Mouse (Mus musculus): ENCODE measurements around the gene Col13a1. TPM values are rescaled to one million over a fixed set of nuclear protein-coding genes. Genes with fewer than 3 reads are reported as not detected.
A peak's percentile ranks its signal among the peaks of the same experiment; 100 is the strongest.

Gene Col13a1
- total RNA-seq (2021), result 1 to 10 TPM in 1 of 2 experiments, under 1 TPM in 1; 0.91 to 1.5 TPM
- long read RNA-seq, result 0 reads

DNA sequence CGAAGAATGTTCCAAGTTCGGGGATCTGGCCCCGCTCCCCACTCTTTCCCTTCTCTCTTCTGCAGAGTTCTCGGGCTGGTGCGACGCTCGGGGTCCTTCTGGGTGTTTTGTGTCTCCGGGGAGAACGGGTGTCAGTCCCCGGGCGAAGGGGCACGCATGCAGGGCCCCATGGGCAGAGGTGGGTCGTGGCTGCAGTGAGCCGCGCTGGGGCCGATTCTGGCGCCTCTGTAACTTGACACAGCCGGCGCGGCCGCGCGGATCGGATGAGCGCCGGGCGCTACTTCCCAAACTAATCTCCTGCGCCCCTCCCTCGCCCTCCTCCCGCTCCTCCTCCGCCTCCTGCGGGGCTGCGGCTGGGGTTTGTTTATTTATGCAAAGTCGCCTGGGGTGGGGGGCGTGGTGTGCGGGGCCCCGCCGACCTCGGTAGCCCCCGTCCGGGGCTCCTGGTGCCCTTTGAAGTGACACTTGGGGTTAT lies at the start of gene Col13a1:
Col13a1 (minus strand) TSS at position 243 of the 475 bp plus-strand sequence.
- DNase-seq (ENCODE audit: low spot score in 2 of 2), result no peak

DNA sequence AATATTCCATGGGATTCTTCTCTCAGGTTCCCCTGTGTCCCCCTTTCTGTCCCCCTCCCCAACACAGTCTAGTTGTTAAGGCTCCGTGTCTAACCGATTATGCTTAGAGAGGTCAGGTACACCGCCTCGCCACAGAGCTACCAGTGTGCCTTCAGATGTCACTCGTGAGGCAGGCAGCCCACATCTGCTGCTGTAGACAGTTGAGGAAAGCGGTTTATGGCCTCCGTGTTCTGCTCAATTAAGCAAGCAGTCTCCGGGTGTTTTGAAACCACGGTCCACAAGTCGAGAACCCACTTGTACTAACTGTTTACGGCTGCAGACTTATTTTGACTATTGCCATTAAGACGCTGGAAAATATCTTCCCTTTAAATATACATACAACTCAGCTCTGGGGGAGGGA lies 48.8 kb upstream of the Col13a1 start:
- DNase-seq (ENCODE audit: low spot score in 2 of 2), result no peak

DNA sequence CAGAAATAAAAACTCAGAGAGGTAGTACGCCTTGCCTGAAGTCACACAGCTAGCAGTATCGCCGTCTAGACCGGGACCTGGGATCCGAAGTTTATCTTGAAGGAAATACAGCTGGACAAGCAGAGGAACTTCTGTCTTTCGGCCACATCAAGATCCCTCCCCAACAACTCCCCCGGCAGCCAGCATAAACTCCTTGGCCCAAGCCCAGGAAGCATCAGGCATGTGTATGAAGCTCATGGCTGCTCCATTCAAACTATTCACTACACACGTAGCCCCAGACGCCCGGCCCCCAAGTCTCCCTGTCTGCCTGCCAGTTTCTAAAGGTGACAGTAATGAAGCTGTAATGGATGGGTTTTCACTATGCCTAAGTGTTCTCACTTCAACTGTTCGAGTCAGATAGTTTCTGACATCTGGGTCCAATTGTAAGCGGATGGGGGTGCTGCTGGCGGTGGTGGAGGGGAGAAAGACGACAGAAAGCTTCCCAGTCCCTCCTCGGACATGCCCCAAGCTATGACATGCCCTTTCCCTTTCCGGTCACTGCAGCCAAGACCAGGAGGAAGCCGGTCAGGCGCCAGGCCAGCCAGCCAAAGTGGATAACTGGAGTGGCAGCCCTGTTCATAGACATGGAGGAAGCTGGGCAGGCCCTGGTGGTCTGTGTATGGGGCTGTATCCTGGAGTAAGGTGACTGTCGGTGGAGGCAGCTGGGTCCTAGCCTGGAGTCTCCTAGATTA lies 45.1 kb upstream of the Col13a1 start:
- DNase-seq (ENCODE audit: low spot score in 2 of 2), result no peak

DNA sequence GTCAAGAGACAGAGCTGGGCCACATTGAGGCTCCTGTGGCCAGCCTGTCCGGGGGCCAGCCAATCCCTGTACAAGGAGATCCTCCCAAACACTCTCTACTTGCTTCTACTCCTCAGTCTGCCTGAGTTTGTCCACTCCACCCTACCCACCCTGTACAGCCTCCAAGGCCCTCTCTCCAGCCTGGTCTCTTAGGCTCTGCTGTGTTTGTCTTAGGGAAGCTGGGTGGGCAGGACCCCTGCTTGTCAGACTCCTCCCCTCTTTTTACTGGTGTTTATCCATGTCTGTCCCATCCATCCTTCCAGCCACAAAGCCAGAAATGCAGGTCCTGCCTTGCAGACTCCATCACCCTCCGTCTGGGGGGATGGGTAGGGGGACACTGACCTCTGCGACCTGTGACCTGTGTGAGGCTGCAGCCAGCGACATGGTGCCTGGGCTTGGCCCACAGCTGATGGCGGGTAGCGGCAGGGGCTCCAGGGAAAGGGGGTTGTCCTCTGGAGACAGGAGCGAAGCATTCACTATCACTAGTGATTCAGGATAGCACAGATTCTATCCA lies 41.2 kb upstream of the Col13a1 start:
- DNase-seq (ENCODE audit: low spot score in 2 of 2), result no peak

DNA sequence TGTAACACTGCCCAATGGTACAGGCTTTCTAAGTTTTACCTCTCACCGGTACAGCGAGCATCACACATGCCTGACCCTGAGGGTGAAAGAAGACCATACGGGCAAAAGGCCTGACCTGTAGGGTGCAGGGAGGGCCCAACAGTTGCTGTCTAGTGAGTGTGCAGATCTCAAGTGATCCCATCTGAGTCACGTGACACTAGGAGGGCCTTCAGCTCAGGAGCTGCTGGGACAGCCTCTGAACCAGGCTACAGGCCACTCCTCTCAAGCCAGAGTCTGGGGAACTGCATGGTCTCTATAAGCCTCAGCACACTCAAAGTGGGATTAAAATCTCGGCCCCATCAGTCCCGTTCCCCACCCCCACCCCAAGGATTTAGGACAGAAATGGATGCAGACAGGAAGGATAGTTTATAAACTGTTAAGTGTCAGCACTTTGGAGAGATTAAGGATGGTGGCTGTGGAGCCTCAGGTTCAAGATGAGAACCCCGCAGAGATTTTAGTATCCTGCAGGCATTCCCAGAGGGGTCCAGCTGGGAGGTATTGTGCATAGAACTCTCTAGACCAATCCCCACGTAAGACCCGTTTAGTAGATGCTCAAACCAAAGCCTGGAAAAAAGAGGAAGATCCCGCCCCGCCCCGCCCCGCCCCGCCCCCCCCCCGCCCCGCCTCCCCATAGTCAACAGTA lies 40.6 kb upstream of the Col13a1 start:
- no peak for DNase-seq (ENCODE audit: low spot score in 2 of 2)

DNA sequence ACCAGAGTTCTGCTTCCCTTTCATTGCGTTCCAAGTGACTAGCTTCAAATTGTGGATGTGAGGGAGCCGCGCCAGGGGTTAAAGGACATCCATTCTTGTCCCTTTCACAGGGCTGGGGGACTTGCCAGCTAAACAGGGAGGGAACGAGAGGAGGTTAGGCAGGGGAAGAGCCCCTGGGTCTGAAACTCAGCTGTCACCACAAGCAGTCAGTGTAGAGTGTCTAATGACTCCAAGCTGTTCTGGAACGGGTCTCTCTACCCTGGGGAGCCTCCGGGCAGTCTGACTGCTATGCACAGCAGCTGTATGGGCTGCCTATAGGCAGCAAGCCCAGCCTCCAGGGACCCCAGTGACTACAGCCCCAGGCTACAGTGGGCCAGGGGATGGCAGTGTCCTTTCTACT lies 38.0 kb upstream of the Col13a1 start:
- no peak for DNase-seq (ENCODE audit: low spot score in 2 of 2)

DNA sequence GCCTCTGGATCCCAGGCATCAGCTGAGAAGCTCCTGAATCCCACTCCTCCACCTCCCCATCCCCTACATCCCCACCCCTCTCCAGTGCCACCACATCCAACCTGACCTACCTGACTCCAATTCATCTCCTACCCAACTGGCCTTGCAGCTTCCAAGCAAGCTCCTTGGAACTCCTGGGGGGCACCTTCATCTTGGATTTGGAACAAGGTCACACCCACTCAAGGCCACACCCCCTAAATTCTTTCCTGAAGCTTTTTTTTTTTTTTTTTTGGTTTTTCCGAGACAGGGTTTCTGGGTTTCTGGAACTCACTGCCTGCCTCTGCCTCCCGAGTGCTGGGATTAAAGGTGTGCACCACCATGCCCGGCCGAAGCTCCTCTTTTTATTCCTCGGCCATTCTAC lies 34.3 kb upstream of the Col13a1 start:
- no peak for DNase-seq (ENCODE audit: low spot score in 2 of 2)

DNA sequence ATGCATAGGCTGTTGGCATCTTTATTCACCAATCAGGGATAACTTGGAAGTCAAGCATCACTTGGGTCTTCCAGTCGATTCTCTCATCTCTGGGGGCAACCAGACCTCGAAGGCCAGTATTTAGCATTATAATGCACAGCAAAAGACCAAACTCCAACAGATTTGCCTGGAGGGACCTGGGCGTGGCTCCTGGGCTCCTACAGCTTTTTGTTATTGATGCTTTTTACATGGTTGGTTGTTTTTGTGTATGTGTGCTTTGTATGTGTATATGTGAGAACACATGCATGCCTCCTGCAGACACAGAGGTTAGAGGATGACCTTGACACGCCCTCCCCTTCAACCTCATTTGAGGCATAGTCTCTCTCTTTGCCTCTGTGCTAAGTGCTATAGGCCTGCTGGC lies 33.5 kb upstream of the Col13a1 start:
- DNase-seq (ENCODE audit: low spot score in 2 of 2), result no peak

DNA sequence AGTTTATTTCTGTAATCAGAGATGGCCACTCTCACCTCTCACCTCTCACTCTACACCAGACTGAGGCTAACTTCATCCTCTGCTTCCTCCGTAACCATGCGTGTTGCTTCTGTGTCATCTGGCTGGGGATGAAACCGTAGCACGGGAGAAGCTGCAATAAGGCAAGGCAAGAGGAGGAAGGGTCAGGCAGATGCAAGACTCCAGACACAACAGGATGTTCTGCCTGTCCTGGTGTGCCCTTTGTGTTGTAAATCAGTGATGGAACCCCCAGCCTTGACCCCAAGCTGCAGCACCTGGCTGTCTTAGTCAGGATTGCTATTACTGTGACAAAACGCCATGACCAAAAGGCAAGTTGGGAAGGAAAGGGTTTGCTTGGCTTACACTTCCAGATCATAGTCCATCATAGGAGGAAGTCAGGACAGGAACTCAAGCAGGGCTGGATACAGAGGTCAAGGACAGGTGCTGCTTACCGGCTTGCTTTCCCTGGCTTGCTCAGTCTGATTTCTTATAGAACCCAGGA lies 31.1 kb upstream of the Col13a1 start:
- no peak for DNase-seq (ENCODE audit: low spot score in 2 of 2)

DNA sequence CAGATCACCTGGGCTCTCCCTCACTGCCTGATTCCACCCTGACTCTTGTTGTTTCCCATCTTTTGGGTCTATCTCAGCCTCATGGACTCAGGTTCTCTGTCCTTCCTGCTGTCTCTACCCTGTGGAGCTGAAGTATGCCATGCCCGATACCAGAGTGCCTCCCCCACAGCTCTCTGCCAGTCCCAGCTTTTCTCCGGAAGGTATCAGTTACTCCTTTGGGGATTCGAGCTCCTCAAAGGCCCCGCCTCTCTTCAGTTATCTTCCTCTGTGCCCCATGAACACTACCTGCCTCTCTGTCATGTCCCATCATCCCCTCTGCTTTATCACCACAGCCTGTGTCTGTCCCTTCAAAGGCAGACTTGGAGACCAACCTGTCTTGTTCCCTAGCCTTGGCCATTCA lies 29.1 kb upstream of the Col13a1 start:
- no peak for DNase-seq (ENCODE audit: low spot score in 2 of 2)

DNA sequence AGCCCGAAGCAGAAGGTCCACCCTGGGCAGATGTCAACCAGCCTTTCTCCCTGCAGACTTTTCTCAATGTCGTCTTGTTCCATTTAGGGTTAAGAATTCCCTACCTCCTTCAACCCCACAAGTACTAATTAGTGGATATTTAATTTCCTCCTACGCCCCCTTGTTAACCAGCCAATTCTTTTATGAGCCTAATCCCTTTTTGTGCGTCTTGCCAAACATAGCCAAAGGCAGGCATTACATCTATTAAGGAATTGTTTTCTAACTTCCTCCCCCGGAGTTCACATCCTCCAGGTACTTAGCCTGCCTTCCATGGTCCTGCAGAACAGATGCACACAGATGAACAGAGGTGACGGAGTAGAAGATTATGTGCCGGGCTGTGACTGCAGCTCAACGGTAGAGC lies 27.5 kb upstream of the Col13a1 start:
- DNase-seq (ENCODE audit: low spot score in 2 of 2), result no peak

DNA sequence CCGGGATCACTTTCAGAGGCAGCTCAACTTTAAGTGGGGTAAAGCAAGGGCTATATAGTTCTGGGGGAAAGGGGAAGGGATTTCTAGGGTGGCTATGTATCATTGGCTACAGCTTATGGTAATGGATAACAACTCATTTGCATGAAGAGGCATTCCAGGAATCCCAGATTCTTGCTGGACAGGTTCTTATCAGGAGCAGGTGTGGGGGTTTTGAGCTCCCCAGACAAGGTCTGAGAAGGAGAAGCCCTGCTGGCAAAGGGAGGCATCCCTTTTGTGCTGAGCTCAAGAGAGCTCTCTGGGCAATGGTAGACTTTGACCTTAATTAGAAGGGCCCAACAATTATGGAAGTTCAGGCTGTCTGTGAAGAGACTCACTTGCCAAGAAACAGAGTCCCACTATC lies 21.3 kb upstream of the Col13a1 start:
- no peak for DNase-seq (ENCODE audit: low spot score in 2 of 2)

DNA sequence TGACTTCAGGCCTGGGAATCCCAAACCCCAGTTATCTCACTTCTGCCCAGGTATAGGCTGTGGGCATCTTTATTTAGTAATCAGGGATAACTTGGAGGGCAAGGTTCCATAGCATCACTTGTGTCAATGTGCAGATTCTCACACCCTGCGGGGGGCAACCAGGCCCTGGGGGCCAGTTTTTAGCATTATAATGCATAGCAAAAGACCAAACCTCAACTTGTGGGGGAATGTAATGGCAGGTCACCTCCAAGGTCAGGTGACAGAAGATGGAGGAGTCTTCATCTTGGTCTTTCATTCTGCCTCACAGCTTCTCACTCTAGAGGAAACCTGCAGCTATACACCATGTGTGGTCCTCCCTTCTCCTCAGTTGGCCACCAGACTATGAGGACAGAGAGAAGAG lies 20.9 kb upstream of the Col13a1 start:
- no peak for DNase-seq (ENCODE audit: low spot score in 2 of 2)

DNA sequence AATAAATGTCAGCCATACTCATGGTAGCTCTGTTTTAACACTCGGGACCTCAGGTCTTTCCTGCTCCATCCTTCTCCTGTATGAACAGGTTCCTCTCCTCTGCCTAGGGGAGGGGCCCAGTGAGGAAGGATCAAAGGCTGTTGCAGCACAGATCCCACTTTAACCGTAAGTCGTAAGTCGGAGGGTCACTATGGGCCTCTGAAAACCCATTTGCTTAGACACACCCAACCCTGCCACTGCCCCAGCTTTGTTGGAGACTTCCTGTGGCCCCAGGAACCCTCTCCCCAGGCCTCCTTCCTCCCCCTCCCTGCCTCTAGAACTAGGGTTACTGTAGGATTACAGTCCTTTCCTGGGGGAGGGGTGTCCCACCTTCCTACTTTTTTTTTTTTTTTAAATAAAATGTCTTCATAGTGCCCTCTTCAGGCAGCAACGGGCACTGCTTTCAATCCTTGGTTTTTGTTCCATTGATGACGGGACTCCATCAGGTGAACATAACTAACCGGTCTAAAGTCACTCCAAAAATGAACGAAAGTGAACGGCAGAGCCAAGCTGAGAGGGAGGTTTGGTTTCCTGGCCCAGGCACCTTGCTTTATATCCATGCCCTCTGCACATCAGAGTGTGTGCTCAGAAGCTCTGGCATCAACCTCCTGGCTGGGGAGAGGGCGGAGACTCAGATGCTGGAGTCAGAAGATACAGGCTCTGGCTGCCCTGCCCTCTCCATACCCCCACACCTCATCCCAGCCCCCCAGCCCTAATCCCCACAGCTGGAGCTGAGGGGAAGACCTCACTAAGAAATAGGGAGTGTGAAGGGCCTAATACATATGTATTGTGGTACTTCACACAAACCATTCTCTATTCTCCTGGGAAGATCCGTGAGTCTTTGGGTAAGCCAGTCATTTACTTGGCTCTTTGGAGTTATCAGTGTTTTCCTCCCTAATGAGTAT lies 12.8 kb upstream of the Col13a1 start:
- DNase-seq (ENCODE audit: low spot score in 2 of 2), result no peak

DNA sequence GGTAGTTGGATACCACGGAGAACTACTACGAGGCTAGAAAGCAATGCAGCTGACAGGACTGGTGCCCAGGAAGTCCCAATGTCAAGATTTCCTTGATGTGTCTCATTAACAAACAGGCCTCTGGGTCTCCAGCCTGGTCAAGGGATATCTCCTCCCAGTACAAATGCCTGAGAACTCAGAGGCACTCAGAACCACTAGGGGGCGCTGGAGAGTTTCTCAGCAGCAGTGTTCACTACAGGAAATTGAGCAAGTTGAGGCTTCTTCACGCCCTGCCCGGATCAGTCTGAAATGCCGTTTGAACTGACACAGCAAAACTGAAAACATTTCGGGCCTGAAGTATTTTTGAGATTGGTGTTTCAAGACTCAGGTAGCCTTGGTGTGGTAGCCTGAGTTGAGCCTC lies 1.5 kb upstream of the Col13a1 start:
- DNase-seq (ENCODE audit: low spot score in 2 of 2), result peak; percentile 73 to 93

DNA sequence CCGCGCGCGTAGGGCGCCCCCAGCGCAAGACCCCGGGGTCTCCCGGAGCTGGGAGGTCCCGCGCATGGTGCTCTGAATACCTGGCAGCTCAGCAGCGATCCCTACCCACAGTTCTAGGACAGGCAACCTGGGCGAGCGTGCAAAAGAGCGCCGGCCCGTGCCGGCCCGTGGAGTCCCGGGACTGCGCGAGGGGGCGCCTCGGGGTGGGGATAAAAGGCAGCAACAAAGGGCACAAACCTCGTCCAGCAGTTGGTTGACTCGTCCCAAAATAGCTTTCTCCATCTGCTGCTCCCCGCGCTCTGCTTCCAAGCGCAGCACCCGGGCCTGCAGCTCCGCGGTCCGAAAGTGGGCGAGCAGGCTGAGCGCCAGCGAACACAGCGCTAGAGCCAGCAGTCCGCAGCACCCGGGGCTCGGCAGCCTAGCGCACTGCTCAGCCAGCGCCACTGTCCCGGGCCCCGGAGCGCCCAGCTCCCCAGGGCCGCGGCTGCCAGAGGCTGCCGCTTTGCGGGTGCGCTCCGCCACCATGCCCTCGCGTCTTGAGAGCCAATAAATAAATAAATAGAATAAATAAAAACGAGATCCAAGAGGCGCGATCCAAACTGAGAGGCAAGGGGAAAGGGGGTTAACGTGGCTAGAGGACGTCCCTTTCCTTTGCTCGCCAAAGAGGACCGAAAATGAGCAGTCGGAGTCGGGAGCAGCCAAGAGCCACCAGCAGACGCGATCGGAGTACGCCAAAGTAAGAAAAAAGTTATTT lies 619 bp downstream of the Col13a1 start:
- DNase-seq (ENCODE audit: low spot score in 2 of 2), result peak; percentile 23 to 58

DNA sequence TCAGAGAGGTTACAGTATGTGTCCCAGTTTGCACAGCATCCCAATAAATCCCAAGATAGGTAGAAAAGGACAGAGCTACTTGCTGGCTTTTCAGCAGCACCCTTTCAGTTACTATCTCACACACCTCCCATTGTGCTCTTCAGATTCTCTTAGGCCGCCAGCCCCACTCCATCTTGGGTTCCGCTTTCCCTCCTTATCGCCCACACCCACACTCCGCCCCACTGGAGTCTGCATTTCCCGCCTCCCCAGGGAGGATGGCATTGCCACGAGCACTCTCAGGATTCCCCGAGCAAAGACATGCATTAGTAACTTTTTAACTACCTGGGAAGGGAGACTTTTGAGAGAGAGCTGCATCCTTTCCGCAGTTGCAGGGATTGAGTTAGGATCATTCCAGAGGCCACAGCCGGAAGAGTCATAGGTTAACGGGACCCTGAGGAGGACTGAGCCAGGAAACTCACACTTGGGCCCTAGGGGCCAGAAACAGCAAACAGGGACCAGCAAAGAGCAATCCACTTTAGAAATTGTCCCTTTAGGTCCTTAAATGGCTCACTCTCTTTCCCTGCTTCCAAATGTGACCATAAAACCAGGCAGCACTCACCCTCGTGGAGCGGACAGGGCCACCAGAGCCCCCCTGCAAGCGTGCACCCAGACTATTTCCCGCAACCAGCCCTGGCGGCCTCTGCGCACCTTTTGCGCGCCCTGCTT lies 1.4 kb downstream of the Col13a1 start:
- DNase-seq (ENCODE audit: low spot score in 2 of 2), result no peak

DNA sequence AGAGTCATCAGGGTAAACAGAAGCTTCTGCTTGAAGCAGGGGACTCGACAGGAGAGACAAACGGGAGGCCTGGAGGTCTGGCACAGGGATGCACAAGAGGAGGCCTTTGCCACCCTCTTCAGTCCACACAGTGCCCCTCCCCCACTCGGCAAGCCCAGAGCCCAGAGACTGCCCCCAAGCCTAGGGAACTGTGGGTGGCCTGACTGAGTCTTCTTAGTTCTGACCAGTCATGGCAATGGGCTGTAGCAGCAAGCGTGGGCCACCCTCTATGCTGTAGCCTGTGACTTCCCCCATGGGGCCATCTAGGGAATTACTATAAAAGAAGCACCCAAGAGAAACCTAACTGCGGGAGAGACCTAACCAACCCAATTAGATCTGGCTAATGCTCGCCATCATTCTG lies 1.9 kb downstream of the Col13a1 start:
- DNase-seq (ENCODE audit: low spot score in 2 of 2), result peak in 1 of 2 experiments; percentile 32

DNA sequence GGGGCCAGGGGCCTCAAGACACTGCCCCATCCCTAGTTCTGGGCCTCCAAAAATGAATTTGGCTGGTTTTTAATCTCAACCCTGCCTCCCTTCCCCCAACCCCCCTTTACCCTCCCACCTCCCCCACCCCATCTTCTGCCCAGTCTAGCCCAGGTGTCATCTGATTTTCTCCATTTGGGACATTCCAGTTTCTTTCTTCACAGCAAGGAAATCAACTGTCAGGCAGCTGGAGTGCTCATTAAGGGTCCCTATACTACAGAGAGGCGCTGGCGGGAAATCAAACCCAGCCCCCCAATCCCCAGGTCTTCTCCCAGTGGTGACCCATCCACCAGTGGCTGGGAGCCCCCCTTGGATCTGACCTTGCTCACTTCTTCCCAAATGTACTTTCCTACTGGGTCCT lies 4.3 kb downstream of the Col13a1 start:
- no peak for DNase-seq (ENCODE audit: low spot score in 2 of 2)

DNA sequence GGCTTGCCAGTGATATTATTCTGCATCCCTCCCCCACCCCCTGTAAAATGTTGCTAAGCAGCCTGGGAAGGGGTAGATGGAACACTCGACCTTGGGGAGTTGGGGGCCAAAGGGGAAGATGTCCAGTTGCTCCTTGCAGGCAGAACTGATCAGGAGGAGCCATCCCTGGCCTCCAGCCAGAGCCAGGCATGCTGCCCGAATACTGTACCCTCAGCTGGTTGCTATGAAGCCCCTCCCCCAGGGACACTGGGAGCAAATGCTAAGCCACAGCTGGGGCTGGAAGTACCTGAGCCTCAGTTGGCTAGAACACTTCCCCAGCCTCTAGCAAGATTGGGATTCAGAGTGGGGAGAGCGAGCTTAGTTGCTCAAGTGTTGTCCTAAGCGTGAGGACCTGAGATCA lies 6.9 kb downstream of the Col13a1 start:
- DNase-seq (ENCODE audit: low spot score in 2 of 2), result no peak
